Mouse (Mus musculus) spleen, adult 2 months (tissue): ENCODE results near the gene Tnip3.

Experiments
- CTCF ChIP-seq: fragments of 200-500 bp; IDR thresholded peaks from 2 replicates; pipeline ENCODE4 v1.5.1; 2011; ENCODE audit warnings: mild to moderate bottlenecking, inconsistent platforms; ENCODE audit not compliant: insufficient read depth, insufficient read length, insufficient replicate concordance; ENCODE audit errors: extremely low read depth
- POLR2A ChIP-seq: fragments of 200-500 bp; IDR thresholded peaks from 2 replicates; pipeline ENCODE4 v1.6.1; 2011; ENCODE audit warnings: low read depth, low read length, inconsistent platforms

GRCm38 (mm10) chr6:65531232-65531848 is 6.2 kb downstream of the Tnip3 start:
- no peak for TF ChIP-seq CTCF
- no peak for TF ChIP-seq POLR2A
